Mouse (Mus musculus): ENCODE data around the gene Kcnj6.

Gene Kcnj6

GRCm38 (mm10) chr16:94721549-94722006 lies 275.9 kb downstream of the Kcnj6 start:
- ChIA-PET CTCF (interaction anchor here in 2 of 4 experiments (0.6 to 1.3 kb wide), 3 partner anchors 9 to 66 kb away, joined by 3 read pairs; no protein-coding TSS in a partner anchor), POLR2A (interaction anchor here (0.6 to 1.4 kb wide), 9 partner anchors 9 to 401 kb away, joined by 3 to 6 read pairs (median 3); no protein-coding TSS in a partner anchor)

GRCm38 (mm10) chr16:94720476-94721153 lies 276.9 kb downstream of the Kcnj6 start:
- CTCF ChIA-PET = interaction anchor here in 1 of 4 experiments (0.6 to 1.2 kb wide), 2 partner anchors 8 to 67 kb away, joined by 3 read pairs; no protein-coding TSS in a partner anchor
- POLR2A ChIA-PET = interaction anchor here in 2 of 4 experiments (0.5 to 1.4 kb wide), 5 partner anchors 8 to 988 kb away, joined by 3 read pairs; no protein-coding TSS in a partner anchor

GRCm38 (mm10) chr16:94719488-94719887 lies 278.0 kb downstream of the Kcnj6 start:
- CTCF ChIA-PET = no interaction called here

GRCm38 (mm10) chr16:94718919-94719318 lies 278.6 kb downstream of the Kcnj6 start:
- ChIA-PET POLR2A (no interaction called here), CTCF (no interaction called here)

More at GRCm38 (mm10) chr16:94719488-94719887, 278.0 kb downstream of the Kcnj6 start:
- POLR2A ChIA-PET = no interaction called here

- ChIA-PET CTCF (interaction anchor here in 2 of 4 experiments (0.5 to 0.7 kb wide), 3 partner anchors 14 to 1624 kb away, joined by 3 to 4 read pairs (median 3); no protein-coding TSS in a partner anchor), POLR2A (interaction anchor here in 1 of 4 experiments (1.2 kb wide), 2 partner anchors 73 to 191 kb away, joined by 3 read pairs; no protein-coding TSS in a partner anchor)
These were observed 280.4 kb downstream of the Kcnj6 start for GRCm38 (mm10) chr16:94717051-94717450.

- CTCF ChIA-PET = no interaction called here
- POLR2A ChIA-PET = interaction anchor here in 2 of 4 experiments (0.6 to 1.2 kb wide), 2 partner anchors 10 to 38 kb away, joined by 3 to 9 read pairs; no protein-coding TSS in a partner anchor
These were observed 283.0 kb downstream of the Kcnj6 start for GRCm38 (mm10) chr16:94714483-94714882.

- ChIA-PET POLR2A (interaction anchor here in 2 of 4 experiments (0.7 to 2.2 kb wide), 5 partner anchors 11 to 45 kb away, joined by 3 to 9 read pairs (median 4); no protein-coding TSS in a partner anchor), CTCF (interaction anchor here in 2 of 4 experiments (1.0 to 1.2 kb wide), 3 partner anchors 12 to 75 kb away, joined by 3 to 6 read pairs (median 3); no protein-coding TSS in a partner anchor)
These were observed 283.9 kb downstream of the Kcnj6 start for GRCm38 (mm10) chr16:94713480-94714094.

- POLR2A ChIA-PET = interaction anchor here in 3 of 4 experiments (0.6 to 1.9 kb wide), 10 partner anchors 8 to 645 kb away, joined by 3 to 6 read pairs (median 3); no protein-coding TSS in a partner anchor
- CTCF ChIA-PET = interaction anchor here in 3 of 4 experiments (0.6 to 1.6 kb wide), 3 partner anchors 11 to 86 kb away, joined by 3 to 4 read pairs (median 3); no protein-coding TSS in a partner anchor
These were observed 295.5 kb downstream of the Kcnj6 start for GRCm38 (mm10) chr16:94701971-94702370.

- ChIA-PET CTCF (interaction anchor here in 1 of 4 experiments (0.6 to 1.6 kb wide), 2 partner anchors 12 to 1397 kb away, joined by 3 to 5 read pairs; no protein-coding TSS in a partner anchor), POLR2A (interaction anchor here in 2 of 4 experiments (0.5 to 3.1 kb wide), 10 partner anchors 9 to 175 kb away, joined by 3 to 15 read pairs (median 3); partner anchors contain the start of gene Vps26c (in 1 of the 2))
These were observed 296.4 kb downstream of the Kcnj6 start for GRCm38 (mm10) chr16:94701141-94701540.

Measured in embryonic stem cell, embryonic (primary cell).